Mouse (Mus musculus) neural tube, embryonic 14.5 days (tissue): ENCODE results near the gene Sirt3. TPM values are rescaled to one million over a fixed set of nuclear protein-coding genes. Genes with fewer than 3 reads are reported as not detected.

ENCODE experiments used
- ATAC-seq: fragments of 200-750 bp; cut with Nextera tagmentation; 2 replicates; pipeline ENCODE4 v1.8.0; 2017; ENCODE audit warnings: low read depth, mild to moderate bottlenecking, moderate TSS enrichment, moderate library complexity
- H3K27ac ChIP-seq: fragments of 300-500 bp; sonication (generic); 2 replicates; pipeline ENCODE4 v1.5.1; 2014; ENCODE audit warnings: low read depth, mild to moderate bottlenecking, control low read depth, low read length, moderate library complexity, mixed read lengths
- H3K27me3 ChIP-seq: fragments of 300-500 bp; sonication (generic); 2 replicates; pipeline ENCODE4 v1.6.1; 2014; ENCODE audit warnings: low read length; ENCODE audit not compliant: control insufficient read depth, insufficient read depth
- H3K36me3 ChIP-seq: fragments of 300-500 bp; sonication (generic); 2 replicates; pipeline ENCODE4 v1.6.1; 2014; ENCODE audit warnings: low read length, mixed read lengths; ENCODE audit not compliant: control insufficient read depth, insufficient read depth
- H3K4me1 ChIP-seq: fragments of 300-500 bp; sonication (generic); 2 replicates; pipeline ENCODE4 v1.6.1; 2014; ENCODE audit warnings: low read length; ENCODE audit not compliant: control insufficient read depth, insufficient read depth
- H3K4me2 ChIP-seq: fragments of 300-500 bp; sonication (generic); 2 replicates; pipeline ENCODE4 v1.6.1; 2014; ENCODE audit warnings: mild to moderate bottlenecking, low read depth, low read length, control low read depth
- H3K4me3 ChIP-seq: fragments of 300-500 bp; sonication (generic); 2 replicates; pipeline ENCODE4 v1.5.1; 2014; ENCODE audit warnings: low read depth, low read length, control low read depth, mixed read lengths
- H3K9ac ChIP-seq: fragments of 300-500 bp; sonication (generic); replicated peaks from 2 replicates; pipeline ENCODE4 v1.6.1; 2014; ENCODE audit warnings: low read depth, mild to moderate bottlenecking, control low read depth, low read length, mixed read lengths
- H3K9me3 ChIP-seq: fragments of 300-500 bp; sonication (generic); 2 replicates; pipeline ENCODE4 v1.6.1; 2016; ENCODE audit warnings: low read length; ENCODE audit not compliant: control insufficient read depth
- WGBS: fragments of 180-500 bp; shearing (Covaris S2); extraction: QIAGEN DNeasy Blood & Tissue Kit; methylation state at CpG from one replicate; pipeline ENCODE4 v1.1.7; 2014; 5-methylcytosine and 5-hydroxymethylcytosine counted together
- polyA plus RNA-seq: library from polyadenylated mRNA; unstranded; fragments of >200 nt; fragmentation: Nextera tagmentation; extraction: Ambion mirVana; gene quantifications from 2 replicates; pipeline ENCODE4 v1.2.1, GENCODE M21; 2014

Gene Sirt3
- polyA plus RNA-seq, 1 experiment from 2014 or later, result 61.6 TPM

GRCm38 (mm10) chr7:140856785-140857549 is 25.1 kb downstream of the Sirt3 start, which contains the start of gene Ric8a:
Ric8a (plus strand) TSS chr7:140856957.
- peaks cover 21% of the 10 kb centered on the region for H3K4me1 ChIP-seq
- H3K27me3 ChIP-seq, result no peaks in the 10 kb centered on the region
- peaks cover 45% of the 10 kb centered on the region for H3K36me3 ChIP-seq
- ATAC-seq, result peak; percentile 82
- H3K9me3 ChIP-seq, result no peaks in the 10 kb centered on the region
- H3K9ac ChIP-seq, result peak within 1 kb of the TSS; percentile 81
- peak within 1 kb of the TSS; percentile 97 for H3K4me2 ChIP-seq
- peak within 1 kb of the TSS; percentile 67 for H3K4me3 ChIP-seq
- H3K27ac ChIP-seq, result peak within 1 kb of the TSS; percentile 89
- WGBS, result under 1% methylated on average over 49 of the region's 50 CpGs

GRCm38 (mm10) chr7:140855860-140856784 is 26.0 kb downstream of the Sirt3 start, which contains the start of gene Gm45785:
Gm45785 (minus strand) TSS chr7:140856331.
- H3K9ac ChIP-seq, result peak within 1 kb of the TSS; percentile 81
- peak within 1 kb of the TSS; percentile 67 for H3K4me3 ChIP-seq
- WGBS, result 1% methylated on average over 51 of the region's 51 CpGs
- H3K36me3 ChIP-seq, result peaks cover 37% of the 10 kb centered on the region
- peak within 1 kb of the TSS; percentile 89 for H3K27ac ChIP-seq
- peak; percentile 81 for ATAC-seq
- peak within 1 kb of the TSS; percentile 97 for H3K4me2 ChIP-seq
- H3K27me3 ChIP-seq, result no peaks in the 10 kb centered on the region
- no peaks in the 10 kb centered on the region for H3K9me3 ChIP-seq
- peaks cover 21% of the 10 kb centered on the region for H3K4me1 ChIP-seq

- Histone ChIP-seq H3K4me3 (peak overlapping the region; percentile 67), H3K9me3 (no peaks in the 10 kb centered on the region), H3K9ac (peak overlapping the region; percentile 81), H3K27me3 (no peaks in the 10 kb centered on the region), H3K4me1 (peaks cover 21% of the 10 kb centered on the region), H3K4me2 (peak overlapping the region; percentile 97), H3K27ac (no peak overlapping the region), H3K36me3 (peaks cover 28% of the 10 kb centered on the region)
- ATAC-seq, result no peak
- 77% methylated on average over 9 of the region's 9 CpGs for WGBS
These were observed 26.9 kb downstream of the Sirt3 start for GRCm38 (mm10) chr7:140855181-140855580.

- no peak overlapping the region for H3K4me2 ChIP-seq
- no peak overlapping the region for H3K4me3 ChIP-seq
- H3K9ac ChIP-seq, result no peak overlapping the region
These were observed 27.6 kb downstream of the Sirt3 start for GRCm38 (mm10) chr7:140854483-140854882.

GRCm38 (mm10) chr7:140853386-140853785 is 28.7 kb downstream of the Sirt3 start:
- ATAC-seq, result no peak
- 83% methylated on average over 9 of the region's 9 CpGs for WGBS
- Histone ChIP-seq H3K4me1 (peaks cover 15% of the 10 kb centered on the region), H3K4me2 (no peak overlapping the region), H3K36me3 (peaks cover 26% of the 10 kb centered on the region), H3K4me3 (no peak overlapping the region), H3K9me3 (no peaks in the 10 kb centered on the region), H3K27ac (no peak overlapping the region), H3K9ac (no peak overlapping the region), H3K27me3 (no peaks in the 10 kb centered on the region)

More at GRCm38 (mm10) chr7:140854483-140854882, 27.6 kb downstream of the Sirt3 start:
- Histone ChIP-seq H3K9me3 (no peaks in the 10 kb centered on the region), H3K36me3 (peaks cover 26% of the 10 kb centered on the region), H3K27ac (no peak overlapping the region), H3K4me1 (peaks cover 21% of the 10 kb centered on the region), H3K27me3 (no peaks in the 10 kb centered on the region)
- ATAC-seq, result no peak
- WGBS, result 93% methylated on average over 18 of the region's 18 CpGs

- 96% methylated on average over 4 of the region's 4 CpGs for WGBS
- no peak for ATAC-seq
- no peak overlapping the region for H3K27ac ChIP-seq
These were observed 30.2 kb downstream of the Sirt3 start for GRCm38 (mm10) chr7:140851916-140852315.

GRCm38 (mm10) chr7:140848591-140848990 is 33.5 kb downstream of the Sirt3 start:
- no peak overlapping the region for H3K4me2 ChIP-seq
- H3K27ac ChIP-seq, result no peak overlapping the region
- no peak for ATAC-seq
- WGBS, result 89% methylated on average over 10 of the region's 10 CpGs
- no peaks in the 10 kb centered on the region for H3K9me3 ChIP-seq
- H3K36me3 ChIP-seq, result peaks cover 17% of the 10 kb centered on the region
- H3K4me1 ChIP-seq, result no peaks in the 10 kb centered on the region
- H3K4me3 ChIP-seq, result no peak overlapping the region
- H3K27me3 ChIP-seq, result no peaks in the 10 kb centered on the region
- no peak overlapping the region for H3K9ac ChIP-seq

More at GRCm38 (mm10) chr7:140851916-140852315, 30.2 kb downstream of the Sirt3 start:
- Histone ChIP-seq H3K27me3 (no peaks in the 10 kb centered on the region), H3K9ac (no peak overlapping the region), H3K4me2 (no peak overlapping the region), H3K4me3 (no peak overlapping the region), H3K9me3 (no peaks in the 10 kb centered on the region), H3K36me3 (peaks cover 26% of the 10 kb centered on the region), H3K4me1 (peaks cover 9% of the 10 kb centered on the region)

GRCm38 (mm10) chr7:140847755-140848580 is 34.1 kb downstream of the Sirt3 start, which contains the start of gene Odf3:
Odf3 (plus strand) TSS chr7:140847805.
- H3K27ac ChIP-seq, result no peak within 1 kb of the TSS
- WGBS, result 68% methylated on average over 11 of the region's 11 CpGs
- H3K9me3 ChIP-seq, result no peaks in the 10 kb centered on the region
- no peaks in the 10 kb centered on the region for H3K4me1 ChIP-seq
- H3K9ac ChIP-seq, result no peak within 1 kb of the TSS
- H3K27me3 ChIP-seq, result no peaks in the 10 kb centered on the region
- H3K4me2 ChIP-seq, result no peak within 1 kb of the TSS
- peaks cover 10% of the 10 kb centered on the region; the same call in 1 of the 2 replicates for H3K36me3 ChIP-seq
- H3K4me3 ChIP-seq, result no peak within 1 kb of the TSS
- no peak for ATAC-seq
